Mouse (Mus musculus) limb, embryonic 13.5 days (tissue): ENCODE results near the gene Alg12. TPM values are rescaled to one million over a fixed set of nuclear protein-coding genes. Genes with fewer than 3 reads are reported as not detected.

Experiments
- ATAC-seq: fragments of 200-750 bp; cut with Nextera tagmentation; 2 replicates; pipeline ENCODE4 v1.8.0; 2017; ENCODE audit warnings: low read depth, moderate number of reproducible peaks, moderate TSS enrichment; ENCODE audit not compliant: low FRiP score
- H3K27ac ChIP-seq: fragments of 300-500 bp; sonication (generic); 2 replicates; pipeline ENCODE4 v1.5.1; 2015; ENCODE audit warnings: inconsistent platforms, mild to moderate bottlenecking, moderate library complexity
- H3K27me3 ChIP-seq: fragments of 300-500 bp; sonication (generic); 2 replicates; pipeline ENCODE4 v1.6.1; 2015; ENCODE audit warnings: mild to moderate bottlenecking, inconsistent platforms
- H3K36me3 ChIP-seq: fragments of 300-500 bp; sonication (generic); 2 replicates; pipeline ENCODE4 v1.6.1; 2015; ENCODE audit warnings: inconsistent platforms, mild to moderate bottlenecking, moderate library complexity
- H3K4me1 ChIP-seq: fragments of 300-500 bp; sonication (generic); 2 replicates; pipeline ENCODE4 v1.6.1; 2015; ENCODE audit warnings: inconsistent platforms
- H3K4me2 ChIP-seq: fragments of 300-500 bp; sonication (generic); replicated peaks from 2 replicates; pipeline ENCODE4 v1.6.1; 2015; ENCODE audit warnings: inconsistent platforms, mild to moderate bottlenecking, moderate library complexity
- H3K4me3 ChIP-seq: fragments of 300-500 bp; sonication (generic); 2 replicates; pipeline ENCODE4 v1.5.1; 2015; ENCODE audit warnings: moderate library complexity, mild to moderate bottlenecking, inconsistent platforms
- H3K9ac ChIP-seq: fragments of 300-500 bp; sonication (generic); 2 replicates; pipeline ENCODE4 v1.6.1; 2015; ENCODE audit warnings: mild to moderate bottlenecking, inconsistent platforms
- H3K9me3 ChIP-seq: fragments of 300-500 bp; sonication (generic); 2 replicates; pipeline ENCODE4 v1.6.1; 2016; ENCODE audit warnings: inconsistent platforms
- WGBS: fragments of 180-500 bp; shearing (Covaris S2); methylation state at CpG from one replicate; pipeline ENCODE4 v1.1.7; 2015; 5-methylcytosine and 5-hydroxymethylcytosine counted together
- polyA plus RNA-seq: library from polyadenylated mRNA; unstranded; fragments of >200 nt; fragmentation: Nextera tagmentation; extraction: Ambion mirVana; gene quantifications from 2 replicates; pipeline ENCODE4 v1.2.1, GENCODE M21; 2015

Alg12 gene
- polyA plus RNA-seq, 1 experiment from 2014 or later = 11.6 TPM

DNA sequence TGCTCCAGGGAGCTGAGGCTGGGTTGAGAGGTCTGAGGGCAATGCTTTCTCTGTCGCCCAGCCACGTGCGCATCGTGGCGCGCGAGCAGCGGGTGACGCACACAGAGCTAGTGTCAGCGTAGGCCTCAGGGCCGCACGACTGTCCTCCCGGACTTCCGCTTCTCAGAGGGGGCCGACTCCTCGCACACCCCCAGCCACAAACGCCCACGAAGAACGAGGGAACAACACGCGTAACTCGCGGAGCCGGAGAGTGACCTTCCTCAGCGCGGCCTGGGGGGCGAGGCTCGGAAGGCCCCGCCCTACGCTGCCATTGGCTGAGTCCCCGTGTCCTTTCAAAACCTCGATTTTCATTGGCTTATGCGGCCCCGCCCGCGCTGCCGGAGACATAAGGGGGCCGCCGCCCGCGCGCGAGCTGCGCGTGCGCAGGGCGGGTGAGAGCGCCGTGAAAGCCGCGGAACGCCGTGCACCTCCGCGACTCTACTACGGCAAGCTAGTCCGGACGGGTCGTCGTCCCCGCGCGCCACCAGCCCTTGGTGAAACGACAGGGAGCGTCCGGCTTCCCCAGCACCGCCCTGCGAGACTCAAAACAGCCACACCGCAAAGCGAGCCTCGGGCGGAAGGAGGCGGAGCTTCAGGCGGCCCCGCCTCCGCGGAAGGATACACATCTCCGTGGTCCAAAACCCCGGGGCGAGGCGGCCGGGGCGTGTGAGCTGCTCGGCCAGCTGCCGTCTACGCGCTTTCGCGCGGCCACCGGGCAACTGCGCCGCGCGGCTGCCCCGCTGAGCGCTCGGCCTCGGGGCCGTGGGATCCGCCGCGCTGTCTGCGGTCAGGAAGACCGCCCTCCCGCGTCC lies 42.9 kb upstream of the Alg12 start, which contains the start of gene Pim3:
TSS of gene Pim3 (plus strand) at position 415 of the 851 bp plus-strand sequence.
- Histone ChIP-seq H3K4me3 (peak within 1 kb of the TSS; percentile 85), H3K9ac (peak within 1 kb of the TSS; percentile 87), H3K27me3 (no peaks in the 10 kb centered on the region), H3K9me3 (no peaks in the 10 kb centered on the region), H3K4me2 (peak within 1 kb of the TSS; percentile 95), H3K27ac (peak within 1 kb of the TSS; percentile 94), H3K36me3 (peaks cover 29% of the 10 kb centered on the region), H3K4me1 (peaks cover 39% of the 10 kb centered on the region)
- WGBS = under 1% methylated on average over 107 of the region's 107 CpGs
- ATAC-seq = peak; percentile 85

DNA sequence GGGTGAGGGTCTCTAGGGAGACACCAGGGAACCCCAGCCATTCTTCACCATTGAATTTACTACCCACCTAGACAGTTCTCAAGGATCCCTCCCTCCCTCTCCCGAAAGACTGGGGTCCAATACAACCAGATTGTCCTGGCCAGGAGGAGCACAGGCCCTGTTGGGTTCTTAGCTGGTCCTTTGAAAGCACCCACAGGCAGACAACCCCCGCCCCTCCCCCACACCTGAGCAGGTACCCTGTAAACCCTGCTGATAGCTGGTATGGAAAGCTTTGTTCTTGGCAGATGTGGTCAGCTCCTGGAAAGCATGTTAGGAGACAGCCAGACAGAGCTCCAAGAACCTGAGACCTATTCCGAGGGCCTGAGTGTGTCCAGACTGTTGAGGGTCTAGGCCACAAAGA lies 41.7 kb upstream of the Alg12 start:
- H3K4me2 ChIP-seq = no peak overlapping the region
- no peak for ATAC-seq
- no peak overlapping the region for H3K27ac ChIP-seq
- no peak overlapping the region for H3K9ac ChIP-seq
- peaks cover 29% of the 10 kb centered on the region for H3K4me1 ChIP-seq
- peaks cover 17% of the 10 kb centered on the region for H3K36me3 ChIP-seq
- H3K9me3 ChIP-seq = no peaks in the 10 kb centered on the region
- 86% methylated on average over 3 of the region's 3 CpGs for WGBS
- no peaks in the 10 kb centered on the region for H3K27me3 ChIP-seq
- no peak overlapping the region for H3K4me3 ChIP-seq

- no peak overlapping the region for H3K9ac ChIP-seq
- no peak overlapping the region for H3K4me3 ChIP-seq
- H3K4me1 ChIP-seq = peaks cover 29% of the 10 kb centered on the region
- H3K27me3 ChIP-seq = no peaks in the 10 kb centered on the region
- H3K36me3 ChIP-seq = peaks cover 3% of the 10 kb centered on the region
- no peak overlapping the region for H3K4me2 ChIP-seq
- H3K27ac ChIP-seq = no peak overlapping the region
- 64% methylated on average over 8 of the region's 8 CpGs for WGBS
- no peaks in the 10 kb centered on the region for H3K9me3 ChIP-seq
- ATAC-seq = no peak
These were observed 40.3 kb upstream of the Alg12 start for GRCm38 (mm10) chr15:88859206-88859970.

DNA sequence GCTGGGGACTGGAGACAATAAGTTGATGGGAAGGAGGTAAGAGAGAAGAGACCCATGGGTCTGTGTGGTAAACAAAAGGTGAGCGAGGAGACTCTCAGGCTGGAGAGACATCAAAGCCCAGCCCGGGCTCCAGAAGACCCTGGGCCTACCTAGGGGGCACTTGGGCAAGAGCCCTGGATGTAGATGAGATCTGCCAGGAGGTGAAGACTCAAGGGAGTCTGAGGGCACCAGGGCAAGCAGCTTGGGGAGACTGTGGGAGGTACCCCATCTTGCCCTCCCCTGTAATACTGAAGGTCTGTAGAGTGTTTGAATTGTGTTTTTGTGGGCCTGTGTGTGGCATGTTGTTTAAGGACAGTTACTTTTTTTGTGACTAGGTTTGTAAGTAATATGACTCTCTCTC lies 39.6 kb upstream of the Alg12 start:
- no peak for ATAC-seq
- Histone ChIP-seq H3K27me3 (no peaks in the 10 kb centered on the region), H3K27ac (no peak overlapping the region), H3K9ac (0 out of 2 replicates have a peak overlapping the region, but pooled peaks have one; percentile 2), H3K36me3 (no peaks in the 10 kb centered on the region), H3K9me3 (no peaks in the 10 kb centered on the region), H3K4me3 (no peak overlapping the region), H3K4me1 (peaks cover 28% of the 10 kb centered on the region), H3K4me2 (no peak overlapping the region)
- WGBS = 76% methylated on average over 2 of the region's 2 CpGs

DNA sequence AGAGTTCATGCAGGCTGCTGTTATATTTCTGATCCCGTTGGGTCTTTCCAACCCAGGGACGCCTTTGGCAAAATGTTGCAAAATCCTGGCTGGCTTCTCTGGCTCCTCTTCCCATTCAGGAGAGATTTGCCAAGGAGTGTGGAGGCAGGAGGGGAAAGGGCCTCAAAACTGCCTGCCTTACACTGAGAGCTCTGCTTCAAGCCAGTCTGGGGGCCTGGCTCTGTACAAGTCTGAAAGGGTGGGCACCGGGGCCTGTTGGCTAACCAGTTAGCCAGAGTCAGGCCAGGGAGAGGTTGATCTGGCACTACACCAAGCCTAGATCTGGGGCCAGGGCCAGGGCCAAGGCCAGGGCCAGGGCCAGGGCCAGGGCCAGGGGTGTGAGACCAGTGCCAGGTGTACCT lies 39.0 kb upstream of the Alg12 start:
- Histone ChIP-seq H3K4me2 (no peak overlapping the region), H3K27me3 (no peaks in the 10 kb centered on the region), H3K9me3 (no peaks in the 10 kb centered on the region), H3K27ac (no peak overlapping the region), H3K4me1 (peaks cover 28% of the 10 kb centered on the region), H3K4me3 (no peak overlapping the region), H3K36me3 (no peaks in the 10 kb centered on the region), H3K9ac (no peak overlapping the region)
- no peak for ATAC-seq
- WGBS = 90% methylated on average over 3 of the region's 3 CpGs

- 89% methylated on average over 7 of the region's 7 CpGs for WGBS
- no peak overlapping the region for H3K9ac ChIP-seq
- H3K9me3 ChIP-seq = no peaks in the 10 kb centered on the region
- H3K27me3 ChIP-seq = no peaks in the 10 kb centered on the region
- no peak overlapping the region for H3K4me2 ChIP-seq
- H3K27ac ChIP-seq = no peak overlapping the region
- no peak overlapping the region for H3K4me3 ChIP-seq
- no peak for ATAC-seq
- no peaks in the 10 kb centered on the region for H3K36me3 ChIP-seq
- H3K4me1 ChIP-seq = peaks cover 28% of the 10 kb centered on the region
These were observed 38.2 kb upstream of the Alg12 start for GRCm38 (mm10) chr15:88857361-88857760.

DNA sequence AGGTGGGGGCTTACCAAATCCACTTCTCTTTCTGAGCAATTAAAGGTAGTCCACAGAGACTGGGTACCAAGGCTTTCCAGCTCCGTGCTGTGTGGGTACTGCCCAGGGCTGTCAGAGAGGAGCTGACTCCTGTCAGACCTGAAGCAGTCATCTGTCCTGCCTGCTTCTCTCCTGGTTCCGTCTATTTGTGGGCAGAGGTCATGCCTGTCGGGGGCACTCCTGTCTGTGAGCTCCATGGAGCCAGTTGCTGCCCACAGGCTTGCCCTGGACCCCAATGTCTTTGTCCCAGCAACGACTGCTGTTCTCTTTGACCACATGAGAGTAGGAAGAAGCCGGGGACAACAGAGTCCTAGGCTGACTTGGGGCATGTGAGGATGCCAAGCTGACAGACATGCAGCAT lies 37.5 kb upstream of the Alg12 start:
- no peaks in the 10 kb centered on the region for H3K27me3 ChIP-seq
- H3K27ac ChIP-seq = no peak overlapping the region
- no peak overlapping the region for H3K4me2 ChIP-seq
- no peak for ATAC-seq
- WGBS = 88% methylated on average over 5 of the region's 5 CpGs
- H3K9me3 ChIP-seq = no peaks in the 10 kb centered on the region
- H3K4me3 ChIP-seq = no peak overlapping the region
- no peaks in the 10 kb centered on the region for H3K36me3 ChIP-seq
- H3K4me1 ChIP-seq = peaks cover 28% of the 10 kb centered on the region
- H3K9ac ChIP-seq = no peak overlapping the region; the same call in 1 of the 2 replicates

- Histone ChIP-seq H3K4me3 (no peak overlapping the region), H3K27ac (no peak overlapping the region; the same call in 1 of the 2 replicates), H3K4me1 (peaks cover 27% of the 10 kb centered on the region), H3K9me3 (no peaks in the 10 kb centered on the region), H3K9ac (0 out of 2 replicates have a peak overlapping the region, but pooled peaks have one; percentile 19), H3K4me2 (no peak overlapping the region), H3K27me3 (no peaks in the 10 kb centered on the region), H3K36me3 (no peaks in the 10 kb centered on the region)
- WGBS = 65% methylated on average over 6 of the region's 6 CpGs
- ATAC-seq = no peak
These were observed 36.8 kb upstream of the Alg12 start for GRCm38 (mm10) chr15:88855896-88856417.

DNA sequence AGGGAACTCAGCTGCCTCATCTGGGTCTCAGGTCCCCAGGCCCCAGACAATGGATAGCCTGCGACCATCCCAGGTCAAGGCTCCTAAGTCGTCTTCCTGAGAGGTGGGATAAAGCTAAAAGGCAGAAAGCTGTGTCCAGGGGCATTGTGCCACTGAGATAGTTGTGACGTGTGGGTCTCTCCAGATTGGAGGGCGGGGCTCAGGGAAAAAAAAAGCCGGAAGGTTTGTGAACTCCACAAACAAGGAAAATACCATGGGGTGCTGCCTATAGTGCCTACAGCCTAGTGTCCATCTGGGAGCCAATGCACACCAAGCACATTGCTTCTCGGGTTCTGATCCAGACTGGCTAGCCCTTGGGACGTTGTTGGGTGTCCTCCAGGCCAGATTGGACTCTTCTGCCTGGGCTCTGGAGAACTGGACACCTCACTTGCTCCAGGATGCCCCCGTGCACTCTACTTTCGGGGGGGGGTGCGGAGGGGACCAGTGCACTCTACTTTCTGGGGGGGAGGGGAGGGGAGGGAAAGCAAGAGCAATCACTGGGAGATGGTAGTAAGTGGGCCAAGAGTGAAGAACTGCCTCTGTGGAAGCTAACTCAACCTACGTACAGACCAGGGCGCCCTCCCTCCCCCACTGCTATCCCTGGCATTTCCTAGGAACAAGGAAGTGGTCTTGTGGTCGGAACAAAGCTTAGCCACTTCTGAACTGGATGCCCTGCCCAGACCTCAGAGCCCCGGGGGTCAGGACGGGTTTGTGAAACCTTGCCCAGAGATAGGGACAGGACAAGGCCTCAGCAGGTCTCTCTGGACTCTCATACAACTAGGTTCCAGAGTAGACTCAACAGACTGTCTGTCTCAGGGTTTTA lies 36.1 kb upstream of the Alg12 start:
- Histone ChIP-seq H3K4me1 (peaks cover 32% of the 10 kb centered on the region), H3K36me3 (no peaks in the 10 kb centered on the region), H3K9ac (0 out of 2 replicates have a peak overlapping the region, but pooled peaks have one; percentile 19), H3K27me3 (no peaks in the 10 kb centered on the region), H3K4me2 (no peak overlapping the region; the same call in 1 of the 2 replicates), H3K9me3 (no peaks in the 10 kb centered on the region), H3K27ac (peak overlapping the region; percentile 69), H3K4me3 (no peak overlapping the region)
- 76% methylated on average over 15 of the region's 15 CpGs for WGBS
- ATAC-seq = no peak

DNA sequence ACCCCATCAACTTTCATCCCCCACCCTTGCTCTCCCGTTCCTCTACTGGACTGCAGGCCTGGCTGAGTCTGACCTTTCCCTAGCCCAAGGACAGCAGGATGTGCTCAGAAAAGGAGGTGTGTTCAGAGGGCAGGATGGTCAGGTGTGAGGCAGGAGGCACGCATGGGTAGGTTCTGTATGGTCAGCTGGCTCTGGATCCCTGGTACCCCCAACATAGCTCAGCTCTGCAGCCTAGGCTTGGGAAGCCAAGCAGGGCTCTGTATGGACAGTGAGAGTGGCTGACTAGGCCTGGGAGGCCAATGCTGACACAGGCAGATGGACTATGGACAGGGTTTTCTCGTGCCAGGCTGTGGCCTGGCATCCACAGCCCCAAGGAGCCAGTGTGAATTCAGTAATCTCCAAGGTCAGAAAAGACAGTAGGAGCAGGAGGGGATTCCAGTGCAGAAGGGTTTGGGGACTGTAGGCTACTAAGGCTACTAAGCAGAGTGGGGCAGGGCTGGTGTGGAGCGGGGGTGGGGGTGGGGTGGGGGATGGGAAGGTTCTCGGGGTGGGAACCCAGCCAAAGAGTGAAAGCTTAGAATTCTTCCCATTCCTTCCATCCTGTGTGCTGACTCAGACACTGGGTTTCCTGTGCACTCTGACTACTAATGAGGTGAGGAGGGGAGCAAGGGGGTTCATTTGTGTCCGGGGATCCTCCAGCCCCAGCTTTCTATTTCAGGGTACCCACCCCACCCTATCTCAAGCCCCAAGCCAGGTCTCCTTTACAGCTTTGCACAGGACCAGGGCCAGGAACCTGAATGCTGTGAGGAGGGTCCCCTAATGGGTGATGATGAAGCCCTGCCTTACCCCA lies 35.2 kb upstream of the Alg12 start:
- WGBS = 54% methylated on average over 6 of the region's 6 CpGs
- Histone ChIP-seq H3K4me3 (no peak overlapping the region), H3K27me3 (no peaks in the 10 kb centered on the region), H3K4me2 (no peak overlapping the region; the same call in 1 of the 2 replicates), H3K27ac (peak overlapping the region; percentile 69), H3K36me3 (no peaks in the 10 kb centered on the region), H3K9ac (no peak overlapping the region), H3K4me1 (peaks cover 38% of the 10 kb centered on the region), H3K9me3 (no peaks in the 10 kb centered on the region)
- 0 out of 2 replicates have a peak, but pooled peaks have one; percentile 41 for ATAC-seq

DNA sequence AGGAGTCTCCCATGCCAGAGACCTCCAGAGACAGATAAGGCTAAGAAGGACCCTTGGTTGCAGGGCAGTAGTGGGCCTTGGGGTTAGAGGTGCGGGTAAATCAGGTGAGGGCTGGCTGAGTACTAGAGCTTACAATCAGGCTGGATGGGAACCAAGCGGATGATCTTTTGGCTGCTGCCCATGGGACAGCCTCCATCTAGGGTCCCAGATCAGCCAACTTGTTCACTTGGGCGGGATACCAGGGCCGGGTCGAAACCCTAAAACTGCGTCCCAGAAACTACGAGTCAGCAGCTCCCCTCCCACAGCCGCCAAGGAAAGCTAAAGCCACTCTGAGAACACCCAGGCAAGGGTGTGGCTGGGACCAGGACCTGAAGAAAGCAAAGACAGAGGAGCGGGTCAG lies 34.0 kb upstream of the Alg12 start:
- H3K4me2 ChIP-seq = no peak overlapping the region
- no peaks in the 10 kb centered on the region for H3K36me3 ChIP-seq
- 86% methylated on average over 9 of the region's 9 CpGs for WGBS
- peaks cover 38% of the 10 kb centered on the region for H3K4me1 ChIP-seq
- no peak for ATAC-seq
- no peaks in the 10 kb centered on the region for H3K27me3 ChIP-seq
- no peak overlapping the region for H3K9ac ChIP-seq
- no peaks in the 10 kb centered on the region for H3K9me3 ChIP-seq
- H3K4me3 ChIP-seq = no peak overlapping the region
- no peak overlapping the region for H3K27ac ChIP-seq
